Mouse (Mus musculus) frontal cortex, adult (tissue): ENCODE results near the gene Dsel.

ENCODE experiments used
- ATAC-seq: cut with Nextera tagmentation; 2 replicates; pipeline ENCODE4 v1.9.2; 2017; ENCODE audit warnings: mild to moderate bottlenecking, moderate library complexity, mixed read lengths; ENCODE audit not compliant: low TSS enrichment

Gene Dsel

GRCm38 (mm10) chr1:111864779-111865165 lies at the start of gene Dsel:
Dsel (minus strand) TSS chr1:111864918.
- ATAC-seq = peak; percentile 91

DNA sequence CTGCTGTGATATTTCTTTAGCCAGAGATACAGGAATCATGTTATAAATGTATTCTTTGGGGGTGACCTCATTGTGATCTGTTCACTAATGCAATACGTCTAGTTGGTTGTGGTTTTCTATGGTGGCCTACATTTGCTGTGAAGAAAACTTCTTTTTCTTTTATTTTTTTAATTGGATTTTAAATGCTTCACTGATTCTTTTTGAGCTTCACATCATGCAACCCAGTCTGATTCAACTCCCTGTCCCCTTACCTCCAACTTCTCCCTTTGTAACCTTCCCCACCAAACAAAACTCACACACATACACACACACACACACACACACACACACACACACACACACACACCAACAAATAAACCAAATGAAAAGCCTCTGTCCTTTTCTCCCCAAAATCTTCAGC lies 46.7 kb upstream of the Dsel start:
- ATAC-seq = no peak

- ATAC-seq = no peak
Measured at GRCm38 (mm10) chr1:111883336-111883735, 18.6 kb upstream of the Dsel start.

DNA sequence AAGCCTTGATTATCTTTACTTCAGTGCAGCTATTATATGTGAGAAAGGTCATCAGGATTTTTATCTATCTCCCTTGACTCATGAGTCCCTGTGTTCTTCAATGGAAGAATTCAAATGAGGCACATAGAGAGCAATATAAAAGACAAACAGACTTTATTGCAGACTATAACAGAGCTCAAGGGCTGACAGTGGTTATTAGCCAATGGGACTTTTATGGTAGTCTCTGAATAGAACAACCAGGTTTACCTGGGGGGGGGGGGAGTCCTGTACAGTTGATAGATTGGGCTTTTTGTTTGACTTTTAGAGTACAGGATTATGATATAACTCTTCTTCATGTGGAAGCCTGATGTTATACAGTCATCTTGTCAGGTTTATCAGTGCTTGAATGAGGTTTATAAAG lies 11.1 kb upstream of the Dsel start:
- no peak for ATAC-seq

GRCm38 (mm10) chr1:111873196-111873595 lies 8.5 kb upstream of the Dsel start:
- no peak for ATAC-seq

- ATAC-seq = no peak
Measured at GRCm38 (mm10) chr1:111865467-111865866, 749 bp upstream of the Dsel start.

- ATAC-seq = peak; percentile 84
Measured at GRCm38 (mm10) chr1:111864063-111864778, 497 bp downstream of the Dsel start.

DNA sequence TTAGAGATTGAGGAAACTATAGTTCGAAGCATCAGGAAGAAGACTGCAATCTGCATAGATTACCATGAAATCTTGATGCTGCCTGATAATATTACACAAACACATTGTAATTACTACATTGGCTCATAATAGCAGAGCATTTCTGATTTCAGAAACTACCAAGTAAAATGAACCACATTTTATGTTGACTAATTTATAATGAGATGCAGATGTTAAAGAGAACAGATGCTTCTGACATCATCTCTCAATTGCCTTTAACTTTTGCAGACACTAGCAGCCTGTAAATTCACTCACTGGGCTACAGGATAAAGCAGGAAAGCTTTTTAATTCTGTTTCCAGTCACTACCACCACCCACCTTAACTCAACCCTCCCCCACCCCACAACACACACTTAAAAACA lies 6.9 kb downstream of the Dsel start:
- ATAC-seq = no peak

DNA sequence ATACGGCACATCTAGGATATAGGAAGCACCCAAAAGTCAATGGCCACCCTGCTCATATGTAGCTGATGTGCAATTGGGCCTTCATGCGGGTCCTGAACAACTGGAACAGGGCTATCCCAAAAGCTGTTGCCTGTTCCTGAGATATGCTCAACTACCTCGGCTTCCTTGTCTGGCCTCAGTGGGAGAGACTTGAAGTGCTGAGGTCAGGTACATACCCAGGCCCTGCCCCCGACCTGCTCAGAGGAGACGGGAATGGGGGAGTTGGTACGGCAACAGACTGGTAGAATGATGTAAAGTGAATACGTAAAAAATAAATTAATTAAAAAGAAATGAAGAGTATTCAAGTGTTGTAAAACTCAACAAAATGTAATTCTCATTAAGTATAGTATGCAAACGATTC lies 12.3 kb downstream of the Dsel start:
- no peak for ATAC-seq

DNA sequence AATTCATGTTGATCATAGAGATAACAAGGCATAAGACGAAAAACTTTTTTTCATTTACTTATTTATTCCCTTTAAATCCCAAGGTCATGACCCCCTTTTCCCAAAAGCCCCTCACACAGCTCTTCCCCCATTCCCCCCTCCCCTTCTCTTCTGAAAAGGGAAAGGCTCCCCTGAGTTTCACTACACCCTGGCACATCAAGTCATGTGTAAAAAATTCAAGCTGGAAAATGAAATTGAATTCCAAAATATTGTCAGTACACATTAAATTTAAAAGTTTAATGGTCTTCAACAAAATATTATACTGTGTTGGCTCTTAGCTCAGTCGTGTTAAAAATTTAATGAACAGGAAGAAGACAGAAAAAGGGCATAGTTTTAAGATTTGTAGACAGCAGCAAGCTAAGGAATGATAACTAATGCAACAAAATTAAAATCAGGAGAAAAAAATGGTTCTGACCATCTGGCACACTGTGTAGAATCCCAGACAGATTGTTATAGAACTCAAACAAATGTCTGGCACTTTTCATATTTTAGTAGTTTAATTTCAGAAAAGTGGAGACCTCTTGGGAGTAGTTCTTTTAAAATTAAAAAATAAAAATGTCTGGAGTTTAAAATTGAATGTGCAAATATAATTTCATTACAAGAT lies 31.0 kb downstream of the Dsel start:
- peak; percentile 74 for ATAC-seq
